Mouse (Mus musculus): Measurements from ENCODE around the gene Myo10. TPM values are rescaled to one million over a fixed set of nuclear protein-coding genes. Genes with fewer than 3 reads are reported as not detected.
"Not testable (repeated sequence)": the region's sequence is repeated elsewhere in the genome, so short reads cannot be mapped to it uniquely, and the experiment has no call there.

The Myo10 gene
- polyA plus RNA-seq, 1 experiment from 2014 or later, result 47.2 TPM

- 19% methylated on average over 1 of the region's 1 CpGs for WGBS
Observed at GRCm38 (mm10) chr15:25707891-25708290, 85.6 kb downstream of the Myo10 start.

GRCm38 (mm10) chr15:25710876-25711275, 88.6 kb downstream of the Myo10 start:
- no peak for DNase-seq (ENCODE audit: low spot score)
- whole genome bisulfite sequencing, result 87% methylated on average over 10 of the region's 10 CpGs
- no peaks in the 10 kb centered on the region for H3K27me3 ChIP-seq (ENCODE audit: low read depth, poor library complexity, severe bottlenecking)

More at GRCm38 (mm10) chr15:25707891-25708290, 85.6 kb downstream of the Myo10 start:
- Histone ChIP-seq H3K27me3 (ENCODE audit: low read depth, poor library complexity, severe bottlenecking) (no peaks in the 10 kb centered on the region), H3K9me3 (replicated peaks) (no peaks in the 10 kb centered on the region), H3K4me1 (peaks cover 30% of the 10 kb centered on the region), H3K36me3 (peaks cover 57% of the 10 kb centered on the region), H3K27ac (peak overlapping the region; percentile 47; the same call in 1 of the 2 replicates), H3K4me3 (no peak overlapping the region)
- no peak for DNase-seq (ENCODE audit: low spot score)

DNA sequence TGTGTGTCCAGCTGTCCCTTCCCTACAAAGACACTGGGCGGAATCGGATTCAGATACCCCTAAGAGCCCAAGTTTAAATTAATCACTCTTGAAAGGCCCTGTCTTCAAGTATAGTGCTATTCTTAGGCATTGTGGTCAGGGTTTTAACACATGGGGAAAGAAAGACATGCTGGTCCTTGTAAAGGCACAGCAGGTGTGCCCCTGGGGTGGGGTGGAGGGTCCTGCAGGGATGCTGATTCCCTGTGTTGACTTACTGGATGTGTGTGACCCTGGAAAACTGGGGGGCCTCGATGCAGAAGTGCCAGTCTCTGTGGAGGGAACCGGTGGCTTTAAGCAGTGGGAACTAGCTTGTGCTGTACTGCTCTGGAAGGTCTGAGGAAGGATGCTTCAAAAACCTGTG, 90.6 kb downstream of the Myo10 start:
- Histone ChIP-seq H3K9me3 (replicated peaks) (no peaks in the 10 kb centered on the region), H3K27ac (no peak overlapping the region), H3K4me1 (peaks cover 18% of the 10 kb centered on the region), H3K27me3 (ENCODE audit: low read depth, poor library complexity, severe bottlenecking) (no peaks in the 10 kb centered on the region), H3K4me3 (no peak overlapping the region), H3K36me3 (peaks cover 49% of the 10 kb centered on the region)
- WGBS, result 79% methylated on average over 4 of the region's 4 CpGs
- no peak for DNase-seq (ENCODE audit: low spot score)

More at GRCm38 (mm10) chr15:25710876-25711275, 88.6 kb downstream of the Myo10 start:
- Histone ChIP-seq H3K9me3 (replicated peaks) (no peaks in the 10 kb centered on the region), H3K36me3 (peaks cover 56% of the 10 kb centered on the region), H3K4me3 (no peak overlapping the region), H3K27ac (no peak overlapping the region), H3K4me1 (peaks cover 34% of the 10 kb centered on the region)

GRCm38 (mm10) chr15:25713587-25714361, 91.4 kb downstream of the Myo10 start:
- WGBS, result 63% methylated on average over 38 of the region's 38 CpGs
- Histone ChIP-seq H3K4me1 (peaks cover 18% of the 10 kb centered on the region), H3K36me3 (peaks cover 46% of the 10 kb centered on the region), H3K27me3 (ENCODE audit: low read depth, poor library complexity, severe bottlenecking) (no peaks in the 10 kb centered on the region), H3K9me3 (replicated peaks) (no peaks in the 10 kb centered on the region), H3K27ac (no peak overlapping the region), H3K4me3 (no peak overlapping the region)
- no peak for DNase-seq (ENCODE audit: low spot score)

DNA sequence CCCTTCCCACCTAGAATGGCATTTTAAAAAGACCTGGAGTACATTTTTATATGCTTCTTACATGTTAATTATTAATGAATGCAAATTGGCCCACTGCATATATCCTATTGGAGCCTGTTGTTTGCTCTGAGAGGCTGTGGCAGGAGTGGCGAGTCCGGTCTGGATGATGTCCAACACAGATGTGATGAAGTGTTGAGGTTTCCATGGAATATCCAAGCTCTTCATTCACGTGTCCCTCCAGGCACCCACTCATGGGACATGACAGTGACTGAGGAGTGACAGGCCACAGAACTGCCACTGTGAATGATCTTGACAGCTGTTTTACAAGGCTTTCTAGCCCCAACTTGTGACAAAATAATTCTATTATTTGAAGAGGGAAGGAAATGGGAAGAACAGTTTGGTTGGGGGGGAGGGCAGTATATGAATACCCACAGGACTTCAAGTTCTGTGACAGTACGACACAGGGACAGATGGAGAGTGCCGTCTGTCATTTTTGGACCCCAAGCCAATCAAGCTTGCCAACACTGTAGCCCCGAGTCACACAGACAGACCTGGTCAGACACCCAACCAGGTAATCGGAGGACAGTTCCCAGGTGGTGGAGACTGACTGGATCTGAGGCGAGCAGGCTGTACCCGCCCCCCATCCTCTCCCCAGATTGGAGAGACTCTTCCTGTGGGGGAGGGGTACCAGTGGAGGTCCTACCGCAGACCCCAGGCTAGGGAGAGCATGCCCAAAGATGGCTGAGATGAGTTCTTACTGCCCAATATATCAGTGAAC, 93.1 kb downstream of the Myo10 start:
- Histone ChIP-seq H3K27me3 (ENCODE audit: low read depth, poor library complexity, severe bottlenecking) (no peaks in the 10 kb centered on the region), H3K4me1 (peaks cover 18% of the 10 kb centered on the region), H3K36me3 (peaks cover 48% of the 10 kb centered on the region), H3K27ac (no peak overlapping the region), H3K4me3 (no peak overlapping the region), H3K9me3 (replicated peaks) (no peaks in the 10 kb centered on the region)
- 81% methylated on average over 10 of the region's 10 CpGs for WGBS
- no peak for DNase-seq (ENCODE audit: low spot score)

- H3K4me3 ChIP-seq, result no peak overlapping the region
- H3K27me3 ChIP-seq (ENCODE audit: low read depth, poor library complexity, severe bottlenecking), result no peaks in the 10 kb centered on the region
- WGBS, result 89% methylated on average over 11 of the region's 11 CpGs
- no peaks in the 10 kb centered on the region for H3K9me3 ChIP-seq (replicated peaks)
- DNase-seq (ENCODE audit: low spot score), result no peak
- no peak overlapping the region for H3K27ac ChIP-seq
- peaks cover 51% of the 10 kb centered on the region for H3K36me3 ChIP-seq
- H3K4me1 ChIP-seq, result peaks cover 15% of the 10 kb centered on the region
Observed at GRCm38 (mm10) chr15:25715996-25716395, 93.7 kb downstream of the Myo10 start.

GRCm38 (mm10) chr15:25717006-25717405, 94.7 kb downstream of the Myo10 start:
- DNase-seq (ENCODE audit: low spot score), result peak; percentile 83
- Histone ChIP-seq H3K27ac (no peak overlapping the region), H3K4me3 (no peak overlapping the region), H3K27me3 (ENCODE audit: low read depth, poor library complexity, severe bottlenecking) (no peaks in the 10 kb centered on the region), H3K4me1 (peaks cover 15% of the 10 kb centered on the region), H3K9me3 (replicated peaks) (no peaks in the 10 kb centered on the region), H3K36me3 (peaks cover 53% of the 10 kb centered on the region)
- WGBS, result 36% methylated on average over 3 of the region's 3 CpGs

DNA sequence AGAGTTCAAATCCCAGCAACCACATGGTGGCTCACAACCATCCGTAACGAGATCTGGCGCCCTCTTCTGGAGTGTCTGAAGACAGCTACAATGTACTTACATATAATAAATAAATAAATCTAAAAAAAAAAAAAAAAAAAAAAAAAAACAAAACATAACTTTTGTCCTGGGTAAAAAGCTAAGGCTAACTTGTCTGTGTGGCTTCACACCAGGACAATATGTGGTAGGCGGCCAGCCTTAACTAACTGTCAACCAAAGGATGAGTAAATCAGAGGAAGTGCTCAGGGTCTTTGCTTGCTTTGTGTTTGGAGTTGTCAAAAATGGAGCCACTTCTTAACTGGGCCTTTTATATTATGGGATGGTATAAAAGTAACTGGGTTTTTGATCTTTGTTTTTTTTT, 95.8 kb downstream of the Myo10 start:
- not testable (repeated sequence) for H3K27me3 ChIP-seq (ENCODE audit: low read depth, poor library complexity, severe bottlenecking); DNase-seq (ENCODE audit: low spot score); H3K9me3 ChIP-seq (replicated peaks); H3K27ac ChIP-seq; H3K4me3 ChIP-seq
- Histone ChIP-seq H3K36me3 (peaks cover 64% of the 10 kb centered on the region), H3K4me1 (peaks cover 10% of the 10 kb centered on the region)
- WGBS, result 100% methylated on average over 1 of the region's 4 CpGs

DNA sequence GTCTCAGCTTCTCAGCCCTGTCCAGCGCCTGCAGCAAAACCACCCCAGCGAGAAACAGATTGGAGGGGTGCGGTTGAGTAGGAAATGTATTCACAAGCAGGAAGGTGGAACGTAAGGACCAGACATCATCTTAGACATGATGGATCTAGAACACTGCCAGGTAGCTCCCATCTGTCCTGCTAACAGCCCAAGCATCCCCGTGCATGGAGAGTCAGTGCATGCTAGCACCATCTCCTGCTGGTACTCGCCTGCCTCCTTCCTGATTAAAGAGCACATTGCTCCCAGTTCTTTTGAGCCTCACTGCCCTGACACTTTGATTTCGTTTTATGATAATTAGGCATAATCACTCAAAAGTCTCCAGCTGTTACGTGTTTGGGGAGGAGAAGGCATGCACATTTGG, 96.9 kb downstream of the Myo10 start:
- DNase-seq (ENCODE audit: low spot score), result no peak
- no peaks in the 10 kb centered on the region for H3K9me3 ChIP-seq (replicated peaks)
- H3K36me3 ChIP-seq, result peaks cover 67% of the 10 kb centered on the region
- H3K4me3 ChIP-seq, result no peak overlapping the region
- 76% methylated on average over 8 of the region's 8 CpGs for WGBS
- no peaks in the 10 kb centered on the region for H3K27me3 ChIP-seq (ENCODE audit: low read depth, poor library complexity, severe bottlenecking)
- peaks cover 4% of the 10 kb centered on the region; the same call in 1 of the 2 replicates for H3K4me1 ChIP-seq
- H3K27ac ChIP-seq, result no peak overlapping the region

DNA sequence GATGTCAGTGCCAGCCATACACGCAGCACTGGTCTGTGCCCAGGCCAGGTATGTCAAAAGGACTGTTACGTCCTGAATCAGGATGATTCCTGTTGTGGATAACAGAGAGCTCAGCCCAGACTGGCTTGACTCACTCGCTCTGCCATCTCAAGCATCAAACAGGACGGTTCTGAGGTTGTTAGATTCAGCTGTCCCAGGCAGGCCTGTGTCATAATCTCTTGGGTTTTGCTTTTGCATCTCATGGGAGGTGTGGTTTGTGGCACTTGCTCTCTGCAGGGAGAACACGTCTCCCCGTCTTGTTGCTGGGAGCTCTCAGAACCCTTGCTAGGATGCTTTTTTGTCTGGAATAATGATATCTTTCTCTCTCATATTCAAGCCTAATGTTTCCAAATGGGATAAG, 97.9 kb downstream of the Myo10 start:
- WGBS, result 89% methylated on average over 6 of the region's 6 CpGs
- peaks cover 69% of the 10 kb centered on the region for H3K36me3 ChIP-seq
- H3K27ac ChIP-seq, result no peak overlapping the region
- peaks cover 4% of the 10 kb centered on the region; the same call in 1 of the 2 replicates for H3K4me1 ChIP-seq
- H3K9me3 ChIP-seq (replicated peaks), result no peaks in the 10 kb centered on the region
- DNase-seq (ENCODE audit: low spot score), result no peak
- no peaks in the 10 kb centered on the region for H3K27me3 ChIP-seq (ENCODE audit: low read depth, poor library complexity, severe bottlenecking)
- H3K4me3 ChIP-seq, result no peak overlapping the region

DNA sequence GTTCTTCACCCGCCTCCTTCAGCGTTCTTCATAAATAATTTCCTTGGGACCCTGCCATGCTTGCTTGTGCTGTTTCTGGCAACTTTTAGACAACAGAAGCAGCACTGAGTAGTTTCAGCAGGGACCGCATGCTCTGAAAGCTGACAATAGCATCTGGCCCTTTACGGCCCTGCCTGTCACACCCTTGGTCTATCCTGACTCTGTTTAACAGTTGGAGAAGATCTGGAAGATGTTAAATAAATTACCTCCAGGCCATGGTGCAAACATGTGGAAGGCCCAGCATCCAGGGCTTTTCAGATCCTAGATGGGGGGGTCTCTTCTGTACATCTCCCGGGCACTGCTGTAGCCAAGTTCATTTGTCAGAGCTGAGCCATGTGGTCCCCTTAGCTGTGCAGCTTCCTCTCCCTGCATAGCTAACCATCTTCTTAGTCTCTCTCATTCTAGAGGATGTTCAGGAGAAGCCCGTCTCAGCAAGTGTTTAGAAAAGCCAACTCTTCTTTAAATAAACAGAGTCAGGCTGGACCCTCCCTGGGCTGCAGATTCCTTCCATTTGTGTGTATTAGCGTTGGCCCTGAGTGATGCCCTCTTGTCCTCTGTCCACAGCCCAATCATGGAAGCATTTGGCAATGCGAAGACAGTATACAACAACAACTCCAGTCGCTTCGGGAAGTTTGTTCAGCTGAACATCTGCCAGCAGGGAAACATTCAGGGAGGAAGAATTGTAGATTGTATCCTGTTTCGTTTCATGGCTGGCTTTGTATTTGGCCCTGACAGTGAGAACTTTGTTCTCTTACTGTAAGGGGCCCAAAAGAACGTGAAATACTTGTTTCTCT, 101.2 kb downstream of the Myo10 start:
- H3K4me3 ChIP-seq, result no peak overlapping the region
- WGBS, result 68% methylated on average over 12 of the region's 12 CpGs
- H3K36me3 ChIP-seq, result peaks cover 89% of the 10 kb centered on the region
- no peaks in the 10 kb centered on the region for H3K27me3 ChIP-seq (ENCODE audit: low read depth, poor library complexity, severe bottlenecking)
- no peaks in the 10 kb centered on the region for H3K9me3 ChIP-seq (replicated peaks)
- no peak overlapping the region for H3K27ac ChIP-seq
- no peak for DNase-seq (ENCODE audit: low spot score)
- H3K4me1 ChIP-seq, result no peaks in the 10 kb centered on the region

DNA sequence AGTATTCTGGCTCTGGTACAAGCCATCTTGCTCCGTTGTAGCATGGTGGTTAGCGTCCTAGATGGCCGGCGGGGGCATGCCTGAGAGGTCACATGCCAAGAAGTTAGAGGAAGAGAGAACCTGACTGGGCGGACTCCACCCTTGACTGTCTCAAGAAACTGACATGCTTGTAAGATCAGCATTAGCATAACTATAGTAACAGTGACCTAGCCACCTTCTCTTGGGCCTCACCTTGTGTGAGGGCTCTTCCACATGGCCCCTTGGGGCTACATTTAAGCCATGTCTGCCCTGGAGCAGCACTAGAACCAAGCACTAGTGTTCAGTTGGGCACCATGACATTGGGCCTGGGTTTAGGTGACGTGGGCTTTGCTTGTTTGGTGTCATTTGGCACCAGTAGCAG, 102.2 kb downstream of the Myo10 start:
- no peaks in the 10 kb centered on the region for H3K9me3 ChIP-seq (replicated peaks)
- no peaks in the 10 kb centered on the region for H3K27me3 ChIP-seq (ENCODE audit: low read depth, poor library complexity, severe bottlenecking)
- no peaks in the 10 kb centered on the region for H3K4me1 ChIP-seq
- peaks cover 93% of the 10 kb centered on the region for H3K36me3 ChIP-seq
- no peak overlapping the region for H3K27ac ChIP-seq
- DNase-seq (ENCODE audit: low spot score), result no peak
- H3K4me3 ChIP-seq, result no peak overlapping the region
- 97% methylated on average over 6 of the region's 6 CpGs for WGBS
